Mouse (Mus musculus) liver, postnatal 0 days (tissue): ENCODE results near the gene Rae1. TPM values are rescaled to one million over a fixed set of nuclear protein-coding genes. Genes with fewer than 3 reads are reported as not detected.
A peak's percentile ranks its signal among the peaks of the same experiment; 100 is the strongest.

ENCODE experiments used
- ATAC-seq: fragments of 200-750 bp; cut with Nextera tagmentation; 2 replicates; pipeline ENCODE4 v1.8.0; 2017; ENCODE audit warnings: mild to moderate bottlenecking, moderate library complexity
- DNase-seq: peaks from one replicate; pipeline ENCODE4 v3.0.0-alpha.2; 2016
- H3K27ac ChIP-seq: fragments of 300-500 bp; sonication (generic); 2 replicates; pipeline ENCODE4 v1.5.1; 2014; ENCODE audit warnings: antibody characterized with exemption, moderate library complexity, mild to moderate bottlenecking, low read depth
- H3K27me3 ChIP-seq: fragments of 300-500 bp; sonication (generic); 2 replicates; pipeline ENCODE4 v1.6.1; 2014; ENCODE audit warnings: low read length, control low read depth, mixed read lengths; ENCODE audit not compliant: insufficient read depth
- H3K36me3 ChIP-seq: fragments of 300-500 bp; sonication (generic); replicated peaks from 2 replicates; pipeline ENCODE4 v1.6.1; 2014; ENCODE audit warnings: mild to moderate bottlenecking, control low read depth, low read length, moderate library complexity, mixed read lengths; ENCODE audit not compliant: insufficient read depth
- H3K4me1 ChIP-seq: fragments of 300-500 bp; sonication (generic); 2 replicates; pipeline ENCODE4 v1.6.1; 2014; ENCODE audit warnings: antibody characterized with exemption, mild to moderate bottlenecking, control low read depth; ENCODE audit not compliant: insufficient read depth
- H3K4me2 ChIP-seq: fragments of 300-500 bp; sonication (generic); 2 replicates; pipeline ENCODE4 v1.6.1; 2014; ENCODE audit warnings: low read depth, mild to moderate bottlenecking, low read length, moderate library complexity, mixed read lengths
- H3K4me3 ChIP-seq: fragments of 300-500 bp; sonication (generic); 2 replicates; pipeline ENCODE4 v1.5.1; 2014; ENCODE audit warnings: low read depth, low read length
- H3K9ac ChIP-seq: fragments of 300-500 bp; sonication (generic); replicated peaks from 2 replicates; pipeline ENCODE4 v1.6.1; 2014; ENCODE audit warnings: mild to moderate bottlenecking, moderate library complexity
- H3K9me3 ChIP-seq: fragments of 300-500 bp; sonication (generic); 2 replicates; pipeline ENCODE4 v1.6.1; 2016; ENCODE audit warnings: mild to moderate bottlenecking, control low read depth, low read length, mixed read lengths
- CTCF ChIP-seq: sonication (generic); IDR thresholded peaks from 2 replicates; pipeline ENCODE4 v1.5.1; 2016; ENCODE audit warnings: antibody characterized with exemption, low read depth
- EP300 ChIP-seq: IDR thresholded peaks from 2 replicates; pipeline ENCODE4 v1.6.1; 2016; ENCODE audit warnings: antibody characterized with exemption, low read depth, mild to moderate bottlenecking
- WGBS: fragments of 180-500 bp; shearing (Covaris S2); extraction: QIAGEN DNeasy Blood & Tissue Kit; methylation state at CpG from one replicate; pipeline ENCODE4 v1.1.7; 2014; ENCODE audit not compliant: insufficient replicate concordance; 5-methylcytosine and 5-hydroxymethylcytosine counted together
- polyA plus RNA-seq: library from polyadenylated mRNA; unstranded; fragments of >200 nt; fragmentation: Nextera tagmentation; extraction: Ambion mirVana; gene quantifications from 2 replicates; pipeline ENCODE4 v1.2.1, GENCODE M21; 2015

Rae1 gene
- polyA plus RNA-seq, 1 experiment from 2014 or later, result 41.5 TPM

DNA sequence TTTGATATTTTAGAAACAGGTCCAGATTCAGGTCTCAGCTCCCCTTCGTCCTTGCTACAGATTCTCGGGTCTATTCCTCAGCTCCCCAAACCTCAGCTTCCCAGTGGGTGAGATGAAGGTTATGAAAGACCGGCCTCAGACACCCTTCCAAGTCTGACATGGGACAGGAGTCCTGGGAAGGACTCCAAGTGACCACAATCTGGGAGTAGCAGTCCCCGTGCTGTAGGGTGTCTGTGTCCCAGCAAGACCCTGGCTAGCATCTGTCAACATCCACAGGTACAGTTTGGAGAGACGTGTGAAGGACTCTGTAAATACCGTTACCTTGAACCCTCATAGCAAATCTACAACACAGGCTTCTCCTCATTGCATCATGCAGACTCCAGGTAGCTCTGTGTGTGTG, 24.8 kb upstream of the Rae1 start:
- DNase-seq, result no peak
- H3K4me1 ChIP-seq, result peaks cover 10% of the 10 kb centered on the region; the same call in 1 of the 2 replicates
- no peaks in the 10 kb centered on the region for H3K36me3 ChIP-seq
- TF ChIP-seq CTCF (no peak), EP300 (no peak)
- no peaks in the 10 kb centered on the region for H3K27me3 ChIP-seq
- no peak overlapping the region for H3K27ac ChIP-seq
- H3K4me3 ChIP-seq, result no peak overlapping the region
- no peak for ATAC-seq
- H3K9ac ChIP-seq, result no peak overlapping the region
- WGBS, result 68% methylated on average over 6 of the region's 6 CpGs
- no peaks in the 10 kb centered on the region for H3K9me3 ChIP-seq
- H3K4me2 ChIP-seq, result no peak overlapping the region

DNA sequence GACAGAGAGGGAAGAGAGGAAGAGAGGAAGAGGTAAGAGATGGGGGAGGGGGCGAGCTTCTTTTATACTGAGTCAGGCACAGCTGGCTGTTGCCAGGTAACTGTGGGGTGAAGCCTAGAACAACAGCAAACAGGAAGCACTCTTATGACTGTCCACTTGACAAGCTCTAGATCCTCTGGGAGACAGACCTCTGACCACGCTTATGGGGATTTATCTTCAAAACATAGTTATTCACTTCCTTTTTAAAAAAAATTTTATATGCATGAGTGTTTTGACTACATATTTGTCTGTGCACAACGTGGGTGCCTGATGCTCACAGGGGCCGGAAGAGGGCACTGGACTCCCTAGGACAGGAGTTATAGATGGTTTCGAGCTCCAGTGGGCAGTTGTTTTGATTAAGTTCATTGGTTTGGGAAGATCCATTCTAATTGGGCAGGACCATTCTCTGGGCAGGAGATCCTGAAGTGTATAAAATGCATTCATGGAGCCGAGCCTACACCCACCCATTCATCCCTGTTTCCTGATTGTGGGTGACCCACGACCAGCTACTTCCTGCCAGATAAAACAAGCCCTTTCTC, 23.2 kb upstream of the Rae1 start:
- DNase-seq, result no peak
- Histone ChIP-seq H3K9ac (no peak overlapping the region), H3K4me1 (peaks cover 10% of the 10 kb centered on the region; the same call in 1 of the 2 replicates), H3K9me3 (no peaks in the 10 kb centered on the region), H3K36me3 (no peaks in the 10 kb centered on the region), H3K27me3 (no peaks in the 10 kb centered on the region), H3K4me2 (peak overlapping the region; percentile 38; the same call in 1 of the 2 replicates), H3K4me3 (no peak overlapping the region), H3K27ac (peak overlapping the region; percentile 62; the same call in 1 of the 2 replicates)
- ATAC-seq, result peak; percentile 28
- peak; percentile 28; the same call in 1 of the 2 replicates for TF ChIP-seq CTCF
- no peak for TF ChIP-seq EP300
- 18% methylated on average over 7 of the region's 7 CpGs for WGBS

DNA sequence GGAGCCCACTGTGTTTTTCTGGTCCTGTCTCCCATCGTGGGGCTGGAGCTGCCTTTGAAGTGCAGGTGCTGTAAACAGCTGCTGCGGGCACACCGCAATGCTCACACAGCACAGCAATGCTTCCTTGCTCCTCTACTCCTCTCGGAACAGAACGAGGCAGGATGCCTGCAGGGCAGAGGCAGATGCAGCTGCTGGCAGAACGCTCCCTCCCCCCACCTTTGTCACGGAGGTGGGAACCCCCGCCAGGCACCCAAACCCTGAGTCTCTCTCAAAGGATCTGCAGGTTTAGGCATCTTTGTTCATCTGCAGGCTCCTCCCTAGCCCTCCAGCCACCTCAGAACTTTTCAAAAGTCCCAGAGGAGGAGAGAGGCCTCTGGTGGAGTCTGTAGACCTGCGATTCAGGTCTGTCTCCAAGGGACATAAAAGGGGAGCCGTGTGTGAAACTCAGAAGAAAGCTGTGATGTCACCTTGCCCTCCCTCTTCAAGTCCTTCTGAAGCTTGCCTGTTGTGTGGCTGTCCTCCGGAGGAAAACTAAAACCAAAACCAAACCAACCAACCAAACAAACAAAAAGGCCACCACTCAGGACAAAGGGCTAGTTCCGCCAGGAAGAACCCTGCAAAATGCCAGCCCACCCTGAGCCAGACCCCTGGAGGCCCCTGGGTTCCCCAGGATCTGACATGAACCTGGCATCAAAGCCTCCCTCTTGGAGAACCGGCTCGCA, 22.3 kb upstream of the Rae1 start, which contains the start of gene Spo11:
Gene Spo11 (plus strand): TSS at position 292 of the 722 bp plus-strand sequence.
- WGBS, result 20% methylated on average over 13 of the region's 14 CpGs
- H3K36me3 ChIP-seq, result no peaks in the 10 kb centered on the region
- ATAC-seq, result peak; percentile 54
- H3K4me2 ChIP-seq, result peak within 1 kb of the TSS; percentile 38; the same call in 1 of the 2 replicates
- H3K9me3 ChIP-seq, result no peaks in the 10 kb centered on the region
- peaks cover 10% of the 10 kb centered on the region; the same call in 1 of the 2 replicates for H3K4me1 ChIP-seq
- H3K27me3 ChIP-seq, result no peaks in the 10 kb centered on the region
- H3K27ac ChIP-seq, result peak within 1 kb of the TSS; percentile 62; the same call in 1 of the 2 replicates
- peak within 1 kb of the TSS; percentile 26 for H3K9ac ChIP-seq
- H3K4me3 ChIP-seq, result no peak within 1 kb of the TSS
- peak; percentile 44 for DNase-seq
- TF ChIP-seq CTCF, result no peak
- TF ChIP-seq EP300, result no peak

DNA sequence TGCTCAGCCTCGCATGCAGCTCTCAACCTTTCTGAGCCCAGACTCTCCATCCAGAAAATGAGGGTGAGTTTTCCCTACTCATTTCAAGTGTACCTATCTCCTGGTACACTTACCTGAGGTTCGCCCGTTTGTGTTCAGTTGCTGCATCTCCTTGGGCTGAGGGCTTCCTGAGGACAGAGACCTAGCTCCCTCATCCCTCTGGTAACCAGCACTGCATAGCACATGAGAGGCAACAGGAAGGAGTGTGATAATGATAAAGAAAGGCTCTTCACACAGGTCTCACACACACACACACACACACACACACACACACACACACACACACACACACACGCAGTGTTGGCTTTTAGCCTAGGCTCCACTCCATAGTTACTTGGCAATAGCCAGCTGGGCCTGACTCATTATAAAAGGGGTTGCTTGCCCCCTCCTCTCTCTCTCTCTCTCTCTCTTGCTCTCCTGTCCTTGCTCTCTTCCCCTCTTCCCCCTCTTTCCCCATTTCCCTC, 21.7 kb upstream of the Rae1 start:
- WGBS, result 48% methylated on average over 4 of the region's 4 CpGs
- H3K4me1 ChIP-seq, result peaks cover 10% of the 10 kb centered on the region; the same call in 1 of the 2 replicates
- no peak overlapping the region for H3K9ac ChIP-seq
- no peak overlapping the region for H3K4me3 ChIP-seq
- no peaks in the 10 kb centered on the region for H3K27me3 ChIP-seq
- TF ChIP-seq EP300, result no peak
- TF ChIP-seq CTCF, result no peak
- no peaks in the 10 kb centered on the region for H3K36me3 ChIP-seq
- ATAC-seq (no peak), DNase-seq (no peak)
- peak overlapping the region; percentile 38; the same call in 1 of the 2 replicates for H3K4me2 ChIP-seq
- H3K9me3 ChIP-seq, result no peaks in the 10 kb centered on the region
- H3K27ac ChIP-seq, result 0 out of 2 replicates have a peak overlapping the region, but pooled peaks have one; percentile 24

DNA sequence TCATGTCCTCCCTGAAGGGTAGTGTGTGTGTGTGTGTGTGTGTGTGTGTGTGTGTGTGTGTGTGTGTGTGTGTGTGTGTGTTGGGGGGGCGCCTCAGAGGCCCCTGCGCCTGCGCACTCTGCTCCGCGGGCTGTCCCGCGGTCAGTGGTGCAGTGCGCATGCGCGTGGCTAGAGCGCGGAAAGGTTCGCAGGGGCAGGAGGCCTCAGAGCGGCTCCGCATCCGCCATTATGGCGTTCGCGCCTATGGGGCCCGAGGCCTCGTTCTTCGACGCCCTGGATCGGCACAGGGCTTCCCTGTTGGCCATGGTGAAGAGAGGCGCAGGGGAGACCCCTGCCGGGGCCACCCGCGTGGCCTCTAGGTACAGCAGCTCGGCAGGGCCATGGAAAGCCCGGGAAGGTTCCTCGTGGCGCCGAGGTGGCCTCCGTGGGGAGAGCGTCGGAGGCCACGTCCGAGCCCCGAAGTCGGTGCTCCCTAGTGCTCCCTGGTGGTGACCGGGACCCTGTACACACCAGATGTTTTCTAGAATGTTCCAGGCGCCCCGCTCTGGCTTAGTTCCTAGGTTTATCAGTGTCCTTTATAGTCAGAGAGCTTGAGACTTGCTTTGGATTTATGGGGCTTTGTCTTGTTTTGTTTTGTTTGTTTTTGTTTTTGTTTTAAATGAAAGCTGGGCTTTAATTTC, 20.1 kb upstream of the Rae1 start:
- 94% methylated on average over 43 of the region's 43 CpGs for WGBS
- no peak for ATAC-seq
- no peaks in the 10 kb centered on the region for H3K36me3 ChIP-seq
- peaks cover 7% of the 10 kb centered on the region; the same call in 1 of the 2 replicates for H3K4me1 ChIP-seq
- no peaks in the 10 kb centered on the region for H3K27me3 ChIP-seq
- no peak overlapping the region for H3K4me3 ChIP-seq
- H3K27ac ChIP-seq, result no peak overlapping the region
- no peak overlapping the region for H3K9ac ChIP-seq
- DNase-seq, result no peak
- no peak overlapping the region for H3K4me2 ChIP-seq
- H3K9me3 ChIP-seq, result no peaks in the 10 kb centered on the region
- TF ChIP-seq EP300 (no peak), CTCF (no peak)
